Mouse (Mus musculus): ENCODE measurements around the gene Hpse. TPM values are rescaled to one million over a fixed set of nuclear protein-coding genes. Genes with fewer than 3 reads are reported as not detected.

Hpse gene
- polyA plus RNA-seq, 1 experiment from 2014 or later = 17.3 TPM

DNA sequence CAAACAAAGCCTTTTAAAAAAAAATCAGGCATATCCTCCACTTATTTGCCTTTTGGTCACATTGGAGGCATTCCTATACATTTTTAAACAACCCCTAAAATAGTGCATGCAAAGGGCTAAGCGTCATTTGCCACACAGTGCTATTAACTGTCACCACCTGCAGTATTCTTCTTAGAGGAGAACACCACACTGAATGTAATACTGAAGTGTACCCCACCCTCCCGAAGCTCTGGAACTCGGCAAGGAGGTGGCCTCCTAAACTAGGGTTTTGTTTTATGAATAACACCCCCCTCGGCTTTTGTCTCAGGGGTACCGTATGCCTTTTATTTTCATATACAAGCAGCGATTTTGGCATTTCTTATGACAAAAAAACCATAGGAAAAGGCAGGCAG lies 39.0 kb downstream of the Hpse start:
- Histone ChIP-seq H3K9ac (ENCODE audit: low read length) (no peak overlapping the region), H3K27me3 (ENCODE audit: control insufficient read depth, insufficient read depth, low read length) (no peaks in the 10 kb centered on the region), H3K36me3 (ENCODE audit: control insufficient read depth, insufficient read depth, low read length) (no peaks in the 10 kb centered on the region), H3K4me2 (replicated peaks; ENCODE audit: low read depth) (no peak overlapping the region), H3K27ac (replicated peaks) (no peak overlapping the region), H3K9me3 (ENCODE audit: control insufficient read depth, low read length) (no peaks in the 10 kb centered on the region), H3K4me1 (replicated peaks; ENCODE audit: control insufficient read depth, insufficient read depth) (no peaks in the 10 kb centered on the region), H3K4me3 (ENCODE audit: low read depth, low read length) (no peak overlapping the region)
- DNase-seq (ENCODE audit: low spot score) (no peak), ATAC-seq (ENCODE audit: low FRiP score, low TSS enrichment) (no peak)
- WGBS = 79% methylated on average over 6 of the region's 6 CpGs
- TF ChIP-seq EP300 (optimal IDR thresholded peaks at IDR 0.05) (no peak), CTCF (IDR thresholded peaks at IDR 0.05; ENCODE audit: low read depth) (no peak)

DNA sequence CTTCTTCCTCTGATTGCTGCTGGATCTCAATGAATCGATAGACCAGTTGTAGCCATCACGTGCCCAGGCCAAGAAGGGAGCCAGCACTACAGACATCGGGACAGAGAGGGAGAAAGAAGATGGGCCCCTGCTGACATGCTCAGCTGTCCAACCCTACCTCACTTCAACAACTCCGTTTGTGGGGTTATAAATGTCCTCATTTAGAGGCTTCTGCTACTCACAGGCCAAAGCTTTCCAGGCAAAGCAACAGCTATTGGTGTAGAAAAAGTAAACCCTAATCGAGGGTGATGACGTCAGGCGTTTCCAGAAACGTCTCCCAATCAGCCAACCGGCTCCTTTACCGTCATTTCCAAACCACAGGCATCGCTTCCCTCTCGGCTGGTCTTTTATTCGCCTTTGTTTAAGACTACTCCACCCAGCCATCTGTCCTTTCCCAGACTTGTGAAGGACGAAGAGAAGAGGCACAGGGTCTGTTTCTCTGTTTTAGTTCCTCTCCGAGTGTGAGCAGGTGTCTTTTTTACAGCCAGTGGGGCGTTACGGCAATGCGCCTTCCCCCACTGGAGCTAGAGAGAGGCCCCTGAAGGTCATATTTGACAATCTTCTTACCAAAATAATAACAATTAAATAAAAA lies 39.5 kb downstream of the Hpse start:
- Histone ChIP-seq H3K27ac (replicated peaks) (no peak overlapping the region), H3K4me2 (replicated peaks; ENCODE audit: low read depth) (no peak overlapping the region), H3K9ac (ENCODE audit: low read length) (no peak overlapping the region), H3K4me3 (ENCODE audit: low read depth, low read length) (no peak overlapping the region), H3K36me3 (ENCODE audit: control insufficient read depth, insufficient read depth, low read length) (no peaks in the 10 kb centered on the region), H3K27me3 (ENCODE audit: control insufficient read depth, insufficient read depth, low read length) (no peaks in the 10 kb centered on the region), H3K9me3 (ENCODE audit: control insufficient read depth, low read length) (no peaks in the 10 kb centered on the region), H3K4me1 (replicated peaks; ENCODE audit: control insufficient read depth, insufficient read depth) (no peaks in the 10 kb centered on the region)
- no peak for ATAC-seq (ENCODE audit: low FRiP score, low TSS enrichment)
- no peak for TF ChIP-seq EP300 (optimal IDR thresholded peaks at IDR 0.05)
- no peak for TF ChIP-seq CTCF (IDR thresholded peaks at IDR 0.05; ENCODE audit: low read depth)
- no peak for DNase-seq (ENCODE audit: low spot score)
- 77% methylated on average over 18 of the region's 18 CpGs for WGBS

DNA sequence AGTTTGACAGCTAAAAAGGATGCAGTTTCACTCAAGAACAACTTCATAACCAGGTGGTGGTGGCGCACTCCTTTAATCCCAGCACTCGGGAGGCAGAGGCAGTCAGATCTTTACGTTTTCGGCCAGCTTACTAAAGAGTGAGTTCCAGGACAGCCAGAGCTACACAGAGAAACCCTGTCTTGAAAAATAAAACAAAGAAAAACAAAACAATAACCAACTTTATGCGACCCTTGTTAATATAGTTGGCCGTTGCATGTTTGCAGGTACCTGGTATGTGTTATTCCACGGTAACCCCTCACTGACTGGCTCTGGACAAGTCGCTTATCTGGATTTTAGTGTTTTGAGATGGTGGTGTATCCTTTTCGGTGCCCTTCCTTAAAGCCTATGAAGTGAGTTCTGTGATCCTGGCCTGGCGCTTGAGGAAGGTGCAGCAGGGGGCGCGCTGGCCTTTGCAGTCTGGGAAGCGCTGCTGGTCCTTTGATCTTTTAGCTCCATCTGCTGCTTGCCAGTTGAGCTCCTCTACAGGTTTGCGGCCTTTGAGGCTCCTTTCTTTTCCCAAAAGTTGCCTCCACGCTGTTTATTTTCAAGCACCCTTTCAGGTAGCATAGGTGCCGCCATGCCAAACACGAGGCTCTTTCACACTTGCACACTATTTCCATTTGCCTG lies 44.7 kb downstream of the Hpse start, which contains the start of gene Coq2:
Coq2 (minus strand) TSS at position 430 of the 666 bp plus-strand sequence.
- Histone ChIP-seq H3K9ac (ENCODE audit: low read length) (peak within 1 kb of the TSS; percentile 84), H3K27ac (replicated peaks) (peak within 1 kb of the TSS; percentile 88), H3K9me3 (ENCODE audit: control insufficient read depth, low read length) (no peaks in the 10 kb centered on the region), H3K27me3 (ENCODE audit: control insufficient read depth, insufficient read depth, low read length) (no peaks in the 10 kb centered on the region), H3K4me3 (ENCODE audit: low read depth, low read length) (peak within 1 kb of the TSS; percentile 78), H3K4me1 (replicated peaks; ENCODE audit: control insufficient read depth, insufficient read depth) (no peaks in the 10 kb centered on the region), H3K4me2 (replicated peaks; ENCODE audit: low read depth) (peak within 1 kb of the TSS; percentile 88), H3K36me3 (ENCODE audit: control insufficient read depth, insufficient read depth, low read length) (no peaks in the 10 kb centered on the region)
- TF ChIP-seq CTCF (IDR thresholded peaks at IDR 0.05; ENCODE audit: low read depth) (peak; percentile 96), EP300 (optimal IDR thresholded peaks at IDR 0.05) (no peak)
- ATAC-seq (ENCODE audit: low FRiP score, low TSS enrichment) (no peak), DNase-seq (ENCODE audit: low spot score) (peak; percentile 90)
- 8% methylated on average over 17 of the region's 17 CpGs for WGBS

DNA sequence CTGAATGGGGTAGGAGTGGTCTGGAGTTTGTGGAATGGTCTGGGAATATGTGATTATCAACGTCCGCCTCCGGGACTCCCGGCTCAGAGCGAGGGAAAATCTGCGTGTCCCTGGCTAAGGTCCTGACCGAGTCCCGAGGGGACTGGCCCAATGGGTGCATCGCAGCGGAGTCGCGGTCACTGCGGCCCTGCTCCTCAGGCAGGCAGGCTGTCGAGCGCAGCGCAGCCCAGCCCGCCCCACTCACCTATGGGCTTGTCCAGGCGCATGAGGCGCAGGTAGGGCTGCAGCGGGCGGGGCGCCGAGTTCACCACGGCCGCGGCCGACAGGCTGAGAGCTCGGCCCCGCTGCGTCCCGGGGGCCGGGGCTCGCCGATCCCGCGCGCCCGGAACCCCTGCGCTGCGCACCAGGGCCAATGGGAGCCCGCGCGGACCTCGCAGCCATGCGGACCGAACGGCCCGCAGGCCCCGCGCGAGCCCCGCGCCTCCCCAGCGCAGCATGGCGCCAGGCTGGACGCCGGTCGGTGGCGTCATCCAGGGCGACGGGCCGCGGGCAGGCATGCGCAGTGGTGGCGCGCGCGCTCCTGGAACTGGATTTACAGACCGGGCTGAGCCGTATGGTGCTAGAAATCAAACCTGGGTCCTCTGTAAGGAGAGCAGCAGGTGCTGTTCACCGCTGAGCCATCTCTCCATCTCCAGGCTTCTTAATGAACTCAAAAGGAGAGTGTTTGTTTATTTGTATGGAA lies 45.6 kb downstream of the Hpse start:
- TF ChIP-seq EP300 (optimal IDR thresholded peaks at IDR 0.05) = no peak
- H3K27me3 ChIP-seq (ENCODE audit: control insufficient read depth, insufficient read depth, low read length) = no peaks in the 10 kb centered on the region
- H3K4me1 ChIP-seq (replicated peaks; ENCODE audit: control insufficient read depth, insufficient read depth) = no peaks in the 10 kb centered on the region
- ATAC-seq (ENCODE audit: low FRiP score, low TSS enrichment) (peak; percentile 90), DNase-seq (ENCODE audit: low spot score) (peak; percentile 94)
- H3K9ac ChIP-seq (ENCODE audit: low read length) = peak overlapping the region; percentile 84
- peak overlapping the region; percentile 78 for H3K4me3 ChIP-seq (ENCODE audit: low read depth, low read length)
- peak overlapping the region; percentile 88 for H3K27ac ChIP-seq (replicated peaks)
- under 1% methylated on average over 47 of the region's 71 CpGs for WGBS
- no peaks in the 10 kb centered on the region for H3K36me3 ChIP-seq (ENCODE audit: control insufficient read depth, insufficient read depth, low read length)
- H3K9me3 ChIP-seq (ENCODE audit: control insufficient read depth, low read length) = no peaks in the 10 kb centered on the region
- H3K4me2 ChIP-seq (replicated peaks; ENCODE audit: low read depth) = peak overlapping the region; percentile 88

DNA sequence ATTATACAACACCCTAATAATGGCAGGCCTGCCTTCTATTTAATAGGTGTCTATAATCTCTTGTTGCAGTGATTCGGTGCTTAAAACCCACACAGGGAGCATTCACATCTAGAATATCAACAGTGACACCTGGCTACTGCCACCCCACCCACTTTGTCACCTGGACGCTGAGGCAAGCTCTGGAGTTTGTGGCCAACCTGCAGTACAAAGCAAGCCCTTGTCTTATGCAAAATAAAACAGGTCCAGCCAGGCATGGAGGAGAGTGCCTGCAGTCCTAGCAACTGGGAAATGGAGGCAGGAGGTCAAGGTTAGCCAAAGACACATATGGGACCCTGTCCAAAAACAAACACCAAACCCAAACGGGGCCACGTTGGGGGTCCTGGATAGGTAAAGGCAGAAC lies 47.1 kb downstream of the Hpse start:
- WGBS = 44% methylated on average over 4 of the region's 4 CpGs
- Histone ChIP-seq H3K27ac (replicated peaks) (peak overlapping the region; percentile 46; the same call in 1 of the 2 replicates), H3K4me2 (replicated peaks; ENCODE audit: low read depth) (peak overlapping the region; percentile 88), H3K36me3 (ENCODE audit: control insufficient read depth, insufficient read depth, low read length) (no peaks in the 10 kb centered on the region), H3K4me3 (ENCODE audit: low read depth, low read length) (0 out of 2 replicates have a peak overlapping the region, but pooled peaks have one; percentile 3), H3K4me1 (replicated peaks; ENCODE audit: control insufficient read depth, insufficient read depth) (no peaks in the 10 kb centered on the region), H3K9me3 (ENCODE audit: control insufficient read depth, low read length) (no peaks in the 10 kb centered on the region), H3K27me3 (ENCODE audit: control insufficient read depth, insufficient read depth, low read length) (no peaks in the 10 kb centered on the region), H3K9ac (ENCODE audit: low read length) (no peak overlapping the region)
- DNase-seq (ENCODE audit: low spot score) (peak; percentile 67), ATAC-seq (ENCODE audit: low FRiP score, low TSS enrichment) (peak; percentile 55)
- no peak for TF ChIP-seq CTCF (IDR thresholded peaks at IDR 0.05; ENCODE audit: low read depth)
- TF ChIP-seq EP300 (optimal IDR thresholded peaks at IDR 0.05) = no peak

All from stomach, postnatal 0 days (tissue).